In the genomic region with DNA sequence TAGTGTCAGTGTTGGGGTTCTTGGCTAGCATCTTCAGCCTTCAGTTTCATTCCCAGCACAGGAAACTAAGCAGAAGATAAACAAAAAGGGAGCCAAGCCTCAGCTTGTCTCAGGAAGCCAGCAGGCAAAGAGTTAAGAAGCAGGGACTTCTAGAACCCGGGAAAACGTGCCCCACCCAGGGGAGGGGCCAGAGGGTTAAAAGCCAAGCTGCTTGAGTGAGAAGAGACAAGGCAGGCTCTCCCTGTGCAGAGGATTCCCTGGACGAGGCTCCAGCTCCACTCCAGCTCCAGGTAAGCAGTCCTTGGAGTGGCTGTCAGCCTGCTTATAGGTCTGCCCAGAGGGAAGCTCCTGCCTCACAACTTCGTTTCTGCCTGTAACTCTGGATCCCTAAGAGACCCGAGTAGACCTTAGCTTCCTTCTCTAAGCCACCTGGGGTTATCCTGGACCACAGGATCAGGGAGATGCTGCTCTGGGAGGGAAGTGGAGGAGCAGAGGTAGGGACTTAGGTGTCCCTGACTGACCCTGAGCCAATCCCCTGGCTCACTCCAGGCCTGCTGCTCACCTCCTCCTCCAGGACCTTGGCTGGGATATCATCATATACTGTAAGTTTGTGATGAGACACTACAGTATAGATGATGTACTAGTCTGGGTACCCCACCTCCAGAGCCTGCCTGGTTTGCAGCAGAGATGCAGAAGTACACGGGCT, we compare ENCODE assay signal across 12 mouse cellular contexts. TPM values are rescaled to one million over a fixed set of nuclear protein-coding genes. Genes with fewer than 3 reads are reported as not detected.
DNase-seq lines count a peak whose midpoint lies in the region; ATAC-seq and TF ChIP-seq lines count a peak whose summit lies in the region.
"Had no signal": no experiment of that assay in that cellular context is flagged by ENCODE, and none has a peak within 500 bp of the region (broad histone marks: within the 10 kb centered on the region; RNA-seq: fewer than 3 reads in every experiment).

No protein-coding gene starts in this region.

- no peak for ATAC-seq in heart, embryonic 13.5 days (ENCODE audit: extremely low read depth, insufficient number of reproducible peaks, low FRiP score, low TSS enrichment)
- ATAC-seq in G1E (ENCODE audit: extremely low read depth, insufficient number of reproducible peaks, low FRiP score, poor library complexity, severe bottlenecking) = no peak
- no peak for ATAC-seq in embryonic facial prominence, embryonic 15.5 days (ENCODE audit: insufficient number of reproducible peaks, low FRiP score, low TSS enrichment, low read depth)
- ATAC-seq in liver, postnatal 0 days = peak; percentile 46
- ATAC-seq in kidney, embryonic 14.5 days (ENCODE audit: low FRiP score, low TSS enrichment) = no peak

- peak overlapping the region; percentile 56 for H3K27ac ChIP-seq in heart, embryonic 13.5 days (replicated peaks)
- no peak overlapping the region for H3K27ac ChIP-seq in embryonic facial prominence, embryonic 15.5 days (replicated peaks)
- H3K27ac ChIP-seq in liver, postnatal 0 days (ENCODE audit: low read depth) = peak overlapping the region; percentile 97
- no peak overlapping the region for H3K27ac ChIP-seq in kidney, embryonic 14.5 days (ENCODE audit: low read depth, low read length)
- H3K27ac ChIP-seq: midbrain, embryonic 12.5 days; neural tube, embryonic 13.5 days had no signal

- WGBS in heart, embryonic 13.5 days = 15% methylated on average over 6 of the region's 6 CpGs
- 27% methylated on average over 6 of the region's 6 CpGs for WGBS in embryonic facial prominence, embryonic 15.5 days
- 29% methylated on average over 6 of the region's 6 CpGs for WGBS in liver, postnatal 0 days (ENCODE audit: insufficient replicate concordance)
- 32% methylated on average over 6 of the region's 6 CpGs for WGBS in kidney, embryonic 14.5 days

- TF ChIP-seq CTCF in G1E (IDR thresholded peaks at IDR 0.05; ENCODE audit: low read depth, low read length) = no peak
- TF ChIP-seq CTCF in liver, postnatal 0 days (IDR thresholded peaks at IDR 0.05; ENCODE audit: low read depth) = no peak

- no peak for DNase-seq in heart, adult 18-20 months
- DNase-seq in G1E (ENCODE audit: low spot score) = no peak
- peak; percentile 86 for DNase-seq in liver, postnatal 0 days
- DNase-seq in kidney, postnatal 4 days = no peak
- DNase-seq in retina, postnatal 1 day = no peak
- DNase-seq: kidney, adult 18-20 months; left cerebral cortex, postnatal 4 days had no signal

- peak overlapping the region; percentile 50 for H3K4me2 ChIP-seq in heart, embryonic 13.5 days
- H3K4me2 ChIP-seq in embryonic facial prominence, embryonic 15.5 days (replicated peaks) = no peak overlapping the region
- H3K4me2 ChIP-seq in liver, postnatal 0 days (ENCODE audit: low read depth, low read length) = peak overlapping the region; percentile 76
- no peak overlapping the region for H3K4me2 ChIP-seq in kidney, embryonic 14.5 days (replicated peaks; ENCODE audit: low read depth, low read length)
- H3K4me2 ChIP-seq: midbrain, embryonic 12.5 days; neural tube, embryonic 13.5 days had no signal

- H3K9ac ChIP-seq in heart, embryonic 13.5 days = peak overlapping the region; percentile 55; the same call in 1 of the 2 replicates
- peak overlapping the region; percentile 13; the same call in 1 of the 2 replicates for H3K9ac ChIP-seq in embryonic facial prominence, embryonic 15.5 days
- H3K9ac ChIP-seq in liver, postnatal 0 days (replicated peaks) = peak overlapping the region; percentile 83
- no peak overlapping the region for H3K9ac ChIP-seq in kidney, embryonic 14.5 days (ENCODE audit: low read depth, low read length)
- H3K9ac ChIP-seq: midbrain, embryonic 12.5 days; neural tube, embryonic 13.5 days had no signal

- H3K4me1 ChIP-seq in heart, embryonic 13.5 days = peaks cover 20% of the 10 kb centered on the region
- peaks cover 79% of the 10 kb centered on the region for H3K4me1 ChIP-seq in G1E (ENCODE audit: insufficient read depth, low read depth, low read length)
- no peaks in the 10 kb centered on the region for H3K4me1 ChIP-seq in embryonic facial prominence, embryonic 15.5 days
- peaks cover 14% of the 10 kb centered on the region; the same call in 1 of the 2 replicates for H3K4me1 ChIP-seq in liver, postnatal 0 days (ENCODE audit: insufficient read depth)
- H3K4me1 ChIP-seq in kidney, embryonic 14.5 days (ENCODE audit: control insufficient read depth, insufficient read depth, low read length) = no peaks in the 10 kb centered on the region
- H3K4me1 ChIP-seq: midbrain, embryonic 12.5 days; neural tube, embryonic 13.5 days had no signal

- peak overlapping the region; percentile 24 for H3K4me3 ChIP-seq in heart, embryonic 13.5 days
- peak overlapping the region; percentile 72 for H3K4me3 ChIP-seq in G1E (ENCODE audit: low read depth, low read length)
- no peak overlapping the region for H3K4me3 ChIP-seq in embryonic facial prominence, embryonic 15.5 days (replicated peaks)
- peak overlapping the region; percentile 68 for H3K4me3 ChIP-seq in liver, postnatal 0 days (ENCODE audit: low read depth, low read length)
- no peak overlapping the region for H3K4me3 ChIP-seq in kidney, embryonic 14.5 days (ENCODE audit: low read length)
- H3K4me3 ChIP-seq: midbrain, embryonic 12.5 days; neural tube, embryonic 13.5 days had no signal

- no peaks in the 10 kb centered on the region for H3K27me3 ChIP-seq in heart, embryonic 13.5 days (replicated peaks)
- no peaks in the 10 kb centered on the region for H3K27me3 ChIP-seq in G1E (ENCODE audit: insufficient read depth, low read length)
- no peaks in the 10 kb centered on the region for H3K27me3 ChIP-seq in embryonic facial prominence, embryonic 15.5 days
- no peaks in the 10 kb centered on the region for H3K27me3 ChIP-seq in liver, postnatal 0 days (ENCODE audit: insufficient read depth, low read length)
- no peaks in the 10 kb centered on the region for H3K27me3 ChIP-seq in kidney, embryonic 14.5 days (ENCODE audit: control insufficient read depth, insufficient read depth, low read length)
- H3K27me3 ChIP-seq: midbrain, embryonic 12.5 days; neural tube, embryonic 13.5 days had no signal

- no peaks in the 10 kb centered on the region for H3K9me3 ChIP-seq in heart, embryonic 13.5 days
- no peaks in the 10 kb centered on the region for H3K9me3 ChIP-seq in G1E (replicated peaks)
- H3K9me3 ChIP-seq in embryonic facial prominence, embryonic 15.5 days (replicated peaks) = no peaks in the 10 kb centered on the region
- H3K9me3 ChIP-seq in liver, postnatal 0 days (ENCODE audit: low read length) = no peaks in the 10 kb centered on the region
- no peaks in the 10 kb centered on the region for H3K9me3 ChIP-seq in kidney, embryonic 14.5 days (ENCODE audit: control insufficient read depth, low read length)
- H3K9me3 ChIP-seq: midbrain, embryonic 12.5 days; neural tube, embryonic 13.5 days had no signal

- H3K36me3 ChIP-seq in heart, embryonic 13.5 days = peaks cover 62% of the 10 kb centered on the region
- H3K36me3 ChIP-seq in G1E (replicated peaks) = peaks cover 70% of the 10 kb centered on the region
- peaks cover 55% of the 10 kb centered on the region for H3K36me3 ChIP-seq in embryonic facial prominence, embryonic 15.5 days
- peaks cover 42% of the 10 kb centered on the region for H3K36me3 ChIP-seq in liver, postnatal 0 days (replicated peaks; ENCODE audit: insufficient read depth, low read length)
- peaks cover 52% of the 10 kb centered on the region for H3K36me3 ChIP-seq in kidney, embryonic 14.5 days (ENCODE audit: control insufficient read depth, insufficient read depth, low read length)

- peak; percentile 89 for TF ChIP-seq EP300 in liver, postnatal 0 days (IDR thresholded peaks at IDR 0.05; ENCODE audit: low read depth)

RNA-seq across cellular contexts. Expression of a gene that starts 7.6 kb away (rescaled TPM):
- 23.6 and 24.3 TPM in 2 replicates for polyA plus RNA-seq in heart, embryonic 13.5 days (2015; fragmentation: Nextera tagmentation; extraction: Ambion mirVana)
- 10 to 100 TPM; 28.9 to 29.3 TPM for total RNA-seq in heart, adult 18-20 months (2021)
- total RNA-seq in G1E (2014; fragmentation: Nextera tagmentation) (60.3 and 65.4 TPM in 2 replicates), G1E (2017) (35.0 and 35.7 TPM in 2 replicates)
- polyA plus RNA-seq in G1E (2012) = 5.0 and 8.7 TPM in 2 replicates
- polyA plus RNA-seq in embryonic facial prominence, embryonic 15.5 days (2015; fragmentation: Nextera tagmentation; extraction: Ambion mirVana) = 33.3 and 33.6 TPM in 2 replicates
- polyA plus RNA-seq in liver, postnatal 0 days (2015; fragmentation: Nextera tagmentation; extraction: Ambion mirVana) = 9.3 and 10.6 TPM in 2 replicates
- 35.2 and 40.1 TPM in 2 replicates for polyA plus RNA-seq in kidney, embryonic 14.5 days (2014; fragmentation: Nextera tagmentation; extraction: Ambion mirVana)

RNA-seq across cellular contexts. Expression of a gene that starts 21.9 kb away (rescaled TPM):
- polyA plus RNA-seq in heart, embryonic 13.5 days (2015; fragmentation: Nextera tagmentation; extraction: Ambion mirVana) = 16.5 and 17.7 TPM in 2 replicates
- 10 to 100 TPM; 11.7 to 12.5 TPM for total RNA-seq in heart, adult 18-20 months (2021)
- total RNA-seq in G1E (2014; fragmentation: Nextera tagmentation) (14.1 and 18.1 TPM in 2 replicates), G1E (2017) (1.5 and 1.9 TPM in 2 replicates)
- polyA plus RNA-seq in G1E (2012) = 28.9 and 30.3 TPM in 2 replicates
- polyA plus RNA-seq in embryonic facial prominence, embryonic 15.5 days (2015; fragmentation: Nextera tagmentation; extraction: Ambion mirVana) = 14.4 and 17.3 TPM in 2 replicates
- 5.9 and 7.5 TPM in 2 replicates for polyA plus RNA-seq in liver, postnatal 0 days (2015; fragmentation: Nextera tagmentation; extraction: Ambion mirVana)
- polyA plus RNA-seq in kidney, embryonic 14.5 days (2014; fragmentation: Nextera tagmentation; extraction: Ambion mirVana) = 15.3 and 16.9 TPM in 2 replicates

RNA-seq across cellular contexts. Expression of a gene that starts 34.8 kb away (rescaled TPM):
- polyA plus RNA-seq in heart, embryonic 13.5 days (2015; fragmentation: Nextera tagmentation; extraction: Ambion mirVana) = 71.8 and 83.9 TPM in 2 replicates
- 10 to 100 TPM; 54.1 to 56.0 TPM for total RNA-seq in heart, adult 18-20 months (2021)
- 18.0 and 19.4 TPM in 2 replicates for total RNA-seq in G1E (2014; fragmentation: Nextera tagmentation)
- 20.6 and 21.3 TPM in 2 replicates for total RNA-seq in G1E (2017)
- 13.8 and 15.6 TPM in 2 replicates for polyA plus RNA-seq in G1E (2012)
- polyA plus RNA-seq in embryonic facial prominence, embryonic 15.5 days (2015; fragmentation: Nextera tagmentation; extraction: Ambion mirVana) = 65.5 and 65.7 TPM in 2 replicates
- polyA plus RNA-seq in liver, postnatal 0 days (2015; fragmentation: Nextera tagmentation; extraction: Ambion mirVana) = 23.1 and 25.9 TPM in 2 replicates
- 25.6 and 45.7 TPM in 2 replicates for polyA plus RNA-seq in kidney, embryonic 14.5 days (2014; fragmentation: Nextera tagmentation; extraction: Ambion mirVana)

RNA-seq across cellular contexts. Expression of a gene that starts 40.5 kb away (rescaled TPM):
- 13.2 and 14.1 TPM in 2 replicates for polyA plus RNA-seq in heart, embryonic 13.5 days (2015; fragmentation: Nextera tagmentation; extraction: Ambion mirVana)
- total RNA-seq in heart, adult 18-20 months (2021) = 1 to 10 TPM; 4.1 to 5.2 TPM
- total RNA-seq in G1E (2014; fragmentation: Nextera tagmentation) = 7.2 and 11.0 TPM in 2 replicates
- 9.2 and 10.0 TPM in 2 replicates for total RNA-seq in G1E (2017)
- 6.9 and 7.9 TPM in 2 replicates for polyA plus RNA-seq in G1E (2012)
- polyA plus RNA-seq in embryonic facial prominence, embryonic 15.5 days (2015; fragmentation: Nextera tagmentation; extraction: Ambion mirVana) = 18.5 and 19.7 TPM in 2 replicates
- 9.2 and 10.6 TPM in 2 replicates for polyA plus RNA-seq in liver, postnatal 0 days (2015; fragmentation: Nextera tagmentation; extraction: Ambion mirVana)
- 20.3 and 20.4 TPM in 2 replicates for polyA plus RNA-seq in kidney, embryonic 14.5 days (2014; fragmentation: Nextera tagmentation; extraction: Ambion mirVana)

Comparison
In these comparisons a context has a peak if more than half of its experiments do, and no peak if none do; other contexts are left out.
1. H3K27ac ChIP-seq: peak in heart, embryonic 13.5 days (single experiment) and liver, postnatal 0 days (single experiment); none in embryonic facial prominence, embryonic 15.5 days (single experiment) and kidney, embryonic 14.5 days (single experiment).
2. H3K4me2 ChIP-seq: peak in heart, embryonic 13.5 days (single experiment) and liver, postnatal 0 days (single experiment); none in embryonic facial prominence, embryonic 15.5 days (single experiment) and kidney, embryonic 14.5 days (single experiment).
3. H3K4me3 ChIP-seq: peak in heart, embryonic 13.5 days (single experiment), G1E (single experiment) and liver, postnatal 0 days (single experiment); none in embryonic facial prominence, embryonic 15.5 days (single experiment) and kidney, embryonic 14.5 days (single experiment).